Mouse (Mus musculus) spleen, postnatal 10 days (tissue): ENCODE measurements around the gene Tprgl.

Experiments
- DNase-seq, 2 experiments: peaks; one replicate each; pipeline ENCODE4 v3.0.0; 2021 to 2022; ENCODE audit warnings: low spot score in 2 of 2

The Tprgl gene

DNA sequence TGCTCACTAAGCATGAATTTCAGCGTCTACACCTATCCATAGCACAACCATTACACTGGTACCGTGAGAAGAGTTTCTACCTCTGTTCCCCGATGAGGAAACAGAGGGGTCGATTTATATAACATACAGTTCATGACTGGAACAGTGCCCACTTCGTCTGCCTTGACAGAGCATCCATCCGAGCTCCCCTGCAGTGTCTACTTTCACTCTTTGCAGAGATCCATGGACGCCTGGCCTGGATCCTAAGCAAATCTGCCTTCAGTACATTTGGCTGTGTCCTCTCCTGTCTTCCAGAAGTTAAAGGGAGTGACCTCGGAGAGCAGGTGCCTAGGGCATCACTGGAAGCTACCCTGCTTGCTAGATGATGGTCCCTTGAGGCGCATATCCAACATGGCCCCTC lies 41.3 kb downstream of the Tprgl start:
- no peak for DNase-seq

DNA sequence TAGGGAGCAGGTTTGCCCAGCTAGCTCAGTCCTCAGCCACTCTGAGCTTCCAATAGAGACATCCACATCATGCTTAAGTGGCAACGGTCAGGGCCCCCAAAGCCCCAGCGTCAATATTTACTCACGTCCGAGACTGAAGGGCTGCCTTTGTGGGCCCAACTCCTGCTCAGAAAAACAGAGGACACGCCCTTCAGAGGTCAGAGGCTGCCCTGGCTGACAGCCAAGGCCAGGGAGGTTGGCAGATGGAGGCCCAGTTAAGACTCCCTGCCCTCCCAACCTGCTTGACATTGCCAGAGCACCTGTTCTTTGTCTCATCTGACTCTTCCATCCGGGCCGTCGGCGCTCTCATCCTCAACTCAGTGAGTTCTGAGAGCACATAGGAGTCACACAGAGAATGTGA lies 41.7 kb downstream of the Tprgl start:
- DNase-seq, result peak; percentile 40 to 63

GRCm38 (mm10) chr4:154116421-154116820 lies 44.0 kb downstream of the Tprgl start:
- no peak for DNase-seq

DNA sequence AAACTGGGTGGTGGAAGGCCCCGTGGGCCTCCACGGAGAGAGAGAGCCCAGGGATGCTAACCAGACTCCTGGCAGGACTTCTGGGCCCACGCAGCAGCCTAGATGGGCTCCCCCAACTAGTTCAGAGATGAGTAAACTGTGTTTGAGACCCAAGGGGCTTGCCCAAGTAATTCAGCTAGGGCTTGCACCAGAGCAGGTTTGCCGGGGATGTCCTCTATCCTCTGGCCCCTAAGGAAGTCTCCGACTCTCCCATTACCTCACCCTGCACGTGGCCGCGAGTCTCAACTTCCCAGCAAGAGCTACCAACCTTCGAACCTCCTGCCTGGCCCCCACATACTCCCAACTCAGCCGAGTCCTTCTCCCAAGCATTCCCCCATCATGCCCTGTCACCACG lies 50.6 kb downstream of the Tprgl start:
- no peak for DNase-seq

DNA sequence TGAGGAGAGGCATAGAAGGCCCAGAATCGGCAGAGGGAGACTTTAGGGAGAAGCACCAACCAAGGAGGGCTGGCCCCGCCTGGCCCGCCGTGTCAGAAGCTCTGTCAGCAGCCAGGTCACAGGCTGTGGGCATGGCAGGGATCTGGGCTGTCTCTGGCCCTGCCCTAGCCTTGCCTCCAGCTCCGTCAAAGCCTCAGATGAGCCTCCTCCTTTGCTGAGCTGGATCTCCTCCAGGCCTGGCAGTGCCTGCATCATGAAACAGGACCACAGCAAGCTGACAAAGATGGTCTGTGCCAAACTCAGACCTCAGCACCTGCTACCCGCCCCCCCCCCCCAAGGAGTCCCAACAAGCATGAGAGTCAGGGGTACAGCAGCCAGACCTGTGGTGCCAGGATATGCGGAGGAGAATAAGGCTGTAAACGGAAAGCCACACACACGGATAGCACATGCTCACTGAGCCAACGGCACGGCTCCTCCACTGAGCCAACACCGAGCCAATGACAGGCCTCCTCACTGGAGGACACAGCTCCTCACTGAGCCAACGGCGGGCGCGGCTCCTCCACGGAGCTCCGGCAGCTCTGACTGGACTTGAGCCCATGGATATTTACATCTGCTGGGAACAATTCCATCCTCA lies 51.1 kb downstream of the Tprgl start:
- DNase-seq, result no peak
